Mouse (Mus musculus): ENCODE data around the gene Nrxn1. TPM values are rescaled to one million over a fixed set of nuclear protein-coding genes. Genes with fewer than 3 reads are reported as not detected.

Gene Nrxn1
- polyA plus RNA-seq, 1 experiment from 2014 or later: 41.7 TPM

- no peaks in the 10 kb centered on the region for H3K9me3 ChIP-seq
- H3K4me1 ChIP-seq: no peaks in the 10 kb centered on the region
- no peak overlapping the region for H3K27ac ChIP-seq
- H3K4me3 ChIP-seq (replicated peaks): no peak overlapping the region
- H3K27me3 ChIP-seq: no peaks in the 10 kb centered on the region
- H3K36me3 ChIP-seq (replicated peaks): no peaks in the 10 kb centered on the region
- H3K4me2 ChIP-seq: no peak overlapping the region
- ATAC-seq (ENCODE audit: low FRiP score): no peak
- H3K9ac ChIP-seq: no peak overlapping the region
These were observed 408.7 kb downstream of the Nrxn1 start for GRCm38 (mm10) chr17:90684172-90684571.

- H3K27me3 ChIP-seq: no peaks in the 10 kb centered on the region
- ATAC-seq (ENCODE audit: low FRiP score): no peak
- no peak overlapping the region for H3K4me2 ChIP-seq
- H3K27ac ChIP-seq: no peak overlapping the region
- H3K9me3 ChIP-seq: no peaks in the 10 kb centered on the region
- H3K36me3 ChIP-seq (replicated peaks): no peaks in the 10 kb centered on the region
- H3K9ac ChIP-seq: no peak overlapping the region
- no peaks in the 10 kb centered on the region for H3K4me1 ChIP-seq
- H3K4me3 ChIP-seq (replicated peaks): no peak overlapping the region
- WGBS: 77% methylated on average over 1 of the region's 1 CpGs
These were observed 411.9 kb downstream of the Nrxn1 start for GRCm38 (mm10) chr17:90681019-90681418.

DNA sequence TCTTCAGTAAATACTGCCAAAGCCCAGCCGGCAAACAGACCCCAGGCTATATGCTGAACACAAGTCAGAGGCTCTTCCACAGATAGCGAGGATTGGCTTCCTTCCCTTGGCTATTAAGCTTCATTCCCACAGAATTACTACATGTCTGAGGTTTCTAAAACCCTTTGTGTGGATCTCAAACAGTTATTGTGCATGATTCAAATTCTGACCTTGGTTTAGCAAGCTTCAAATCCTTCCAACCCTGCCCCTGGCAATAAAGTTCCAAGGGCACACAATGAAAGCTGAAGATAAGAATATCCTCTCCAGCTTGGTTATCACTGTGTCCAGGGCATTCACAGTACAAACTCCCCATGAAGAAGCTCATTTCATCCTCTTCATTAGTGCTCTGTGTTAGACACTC, 416.2 kb downstream of the Nrxn1 start:
- ATAC-seq (ENCODE audit: low FRiP score): no peak
- Histone ChIP-seq H3K4me1 (no peaks in the 10 kb centered on the region), H3K9me3 (no peaks in the 10 kb centered on the region), H3K4me2 (no peak overlapping the region), H3K27me3 (no peaks in the 10 kb centered on the region), H3K4me3 (replicated peaks) (no peak overlapping the region), H3K36me3 (replicated peaks) (no peaks in the 10 kb centered on the region), H3K9ac (no peak overlapping the region), H3K27ac (no peak overlapping the region)
- 83% methylated on average over 2 of the region's 2 CpGs for WGBS

- Histone ChIP-seq H3K4me1 (no peaks in the 10 kb centered on the region), H3K4me3 (replicated peaks) (no peak overlapping the region), H3K27ac (no peak overlapping the region), H3K9ac (no peak overlapping the region), H3K27me3 (no peaks in the 10 kb centered on the region), H3K4me2 (no peak overlapping the region), H3K36me3 (replicated peaks) (no peaks in the 10 kb centered on the region), H3K9me3 (no peaks in the 10 kb centered on the region)
- WGBS: 90% methylated on average over 2 of the region's 2 CpGs
- no peak for ATAC-seq (ENCODE audit: low FRiP score)
These were observed 430.6 kb downstream of the Nrxn1 start for GRCm38 (mm10) chr17:90662318-90662717.

- no peaks in the 10 kb centered on the region for H3K27me3 ChIP-seq
- no peak for ATAC-seq (ENCODE audit: low FRiP score)
- no peaks in the 10 kb centered on the region for H3K4me1 ChIP-seq
- 71% methylated on average over 1 of the region's 1 CpGs for WGBS
- H3K27ac ChIP-seq: no peak overlapping the region
- H3K4me2 ChIP-seq: no peak overlapping the region
- H3K9me3 ChIP-seq: no peaks in the 10 kb centered on the region
- no peaks in the 10 kb centered on the region for H3K36me3 ChIP-seq (replicated peaks)
- H3K4me3 ChIP-seq (replicated peaks): no peak overlapping the region
- H3K9ac ChIP-seq: no peak overlapping the region
These were observed 438.4 kb downstream of the Nrxn1 start for GRCm38 (mm10) chr17:90654506-90654905.

- no peak overlapping the region for H3K27ac ChIP-seq
- no peaks in the 10 kb centered on the region for H3K4me1 ChIP-seq
- H3K9me3 ChIP-seq: no peaks in the 10 kb centered on the region
- H3K9ac ChIP-seq: no peak overlapping the region
- no peaks in the 10 kb centered on the region for H3K27me3 ChIP-seq
- no peaks in the 10 kb centered on the region for H3K36me3 ChIP-seq (replicated peaks)
- H3K4me2 ChIP-seq: no peak overlapping the region
- H3K4me3 ChIP-seq (replicated peaks): no peak overlapping the region
- no peak for ATAC-seq (ENCODE audit: low FRiP score)
- 67% methylated on average over 2 of the region's 2 CpGs for WGBS
These were observed 439.5 kb downstream of the Nrxn1 start for GRCm38 (mm10) chr17:90653347-90653746.

DNA sequence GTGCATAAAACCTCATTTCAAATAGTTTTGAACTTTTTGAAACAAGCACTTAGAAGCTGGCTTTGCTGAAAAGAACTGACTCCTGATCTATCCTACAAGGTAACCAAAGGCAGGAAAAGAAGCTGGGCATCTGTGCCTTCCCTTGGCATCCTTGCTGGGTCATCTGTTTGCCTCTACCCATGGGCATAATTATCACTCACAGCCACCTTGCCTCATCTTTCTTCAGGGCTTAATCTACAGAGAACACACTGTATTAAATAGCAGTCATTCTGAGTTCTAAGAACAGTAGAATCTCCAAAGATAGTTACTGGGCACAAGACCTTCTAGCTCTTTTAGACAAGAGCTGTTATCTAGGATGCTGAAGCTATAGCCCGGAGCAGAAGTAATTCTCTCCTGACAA, 442.6 kb downstream of the Nrxn1 start:
- 89% methylated on average over 1 of the region's 1 CpGs for WGBS
- H3K36me3 ChIP-seq (replicated peaks): no peaks in the 10 kb centered on the region
- no peak overlapping the region for H3K9ac ChIP-seq
- no peak overlapping the region for H3K4me3 ChIP-seq (replicated peaks)
- H3K4me1 ChIP-seq: no peaks in the 10 kb centered on the region
- H3K27me3 ChIP-seq: no peaks in the 10 kb centered on the region
- no peaks in the 10 kb centered on the region for H3K9me3 ChIP-seq
- no peak for ATAC-seq (ENCODE audit: low FRiP score)
- no peak overlapping the region for H3K27ac ChIP-seq
- no peak overlapping the region for H3K4me2 ChIP-seq

DNA sequence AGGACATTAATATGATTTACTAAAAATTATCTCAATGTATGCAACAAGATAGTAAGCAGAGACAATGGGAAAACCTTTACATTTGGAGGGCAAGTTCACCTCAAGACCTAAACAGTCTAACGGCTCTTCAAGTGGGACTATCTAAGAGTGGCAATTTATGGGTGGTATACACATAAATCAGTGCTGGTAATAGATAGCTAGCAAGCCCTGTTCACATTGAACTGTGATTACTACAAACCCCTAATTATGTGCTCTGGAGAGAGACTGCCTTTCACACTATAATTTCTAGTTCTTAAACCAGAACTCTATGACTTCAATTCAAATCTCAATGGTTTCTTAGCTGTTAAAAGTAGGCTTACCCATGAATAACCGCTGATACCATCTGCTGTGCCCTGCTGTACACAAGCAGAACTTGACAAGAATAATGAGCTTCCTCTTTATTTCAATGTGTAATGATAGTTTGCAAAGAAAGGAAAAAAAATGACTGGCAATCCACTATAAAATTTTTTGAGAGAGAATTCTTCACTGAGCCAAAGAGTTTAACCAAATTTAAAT, 453.8 kb downstream of the Nrxn1 start:
- H3K4me2 ChIP-seq: no peak overlapping the region
- H3K36me3 ChIP-seq (replicated peaks): no peaks in the 10 kb centered on the region
- ATAC-seq (ENCODE audit: low FRiP score): peak; percentile 63
- H3K9ac ChIP-seq: no peak overlapping the region
- H3K4me1 ChIP-seq: no peaks in the 10 kb centered on the region
- WGBS: 60% methylated on average over 2 of the region's 2 CpGs
- no peaks in the 10 kb centered on the region for H3K27me3 ChIP-seq
- H3K27ac ChIP-seq: no peak overlapping the region
- H3K4me3 ChIP-seq (replicated peaks): no peak overlapping the region
- no peaks in the 10 kb centered on the region for H3K9me3 ChIP-seq

GRCm38 (mm10) chr17:90638183-90638727, 454.6 kb downstream of the Nrxn1 start:
- Histone ChIP-seq H3K36me3 (replicated peaks) (no peaks in the 10 kb centered on the region), H3K4me1 (no peaks in the 10 kb centered on the region), H3K27me3 (no peaks in the 10 kb centered on the region), H3K4me2 (no peak overlapping the region), H3K9me3 (no peaks in the 10 kb centered on the region), H3K9ac (no peak overlapping the region), H3K27ac (no peak overlapping the region), H3K4me3 (replicated peaks) (no peak overlapping the region)
- ATAC-seq (ENCODE audit: low FRiP score): 0 out of 2 replicates have a peak, but pooled peaks have one; percentile 55
- WGBS: 91% methylated on average over 4 of the region's 4 CpGs

- ATAC-seq (ENCODE audit: low FRiP score): no peak
- WGBS: 50% methylated on average over 2 of the region's 2 CpGs
- H3K4me3 ChIP-seq (replicated peaks): no peak overlapping the region
- no peak overlapping the region for H3K4me2 ChIP-seq
- no peak overlapping the region for H3K27ac ChIP-seq
- no peaks in the 10 kb centered on the region for H3K27me3 ChIP-seq
- H3K4me1 ChIP-seq: no peaks in the 10 kb centered on the region
- no peaks in the 10 kb centered on the region for H3K36me3 ChIP-seq (replicated peaks)
- H3K9me3 ChIP-seq: no peaks in the 10 kb centered on the region
- no peak overlapping the region for H3K9ac ChIP-seq
These were observed 461.5 kb downstream of the Nrxn1 start for GRCm38 (mm10) chr17:90631371-90631770.

DNA sequence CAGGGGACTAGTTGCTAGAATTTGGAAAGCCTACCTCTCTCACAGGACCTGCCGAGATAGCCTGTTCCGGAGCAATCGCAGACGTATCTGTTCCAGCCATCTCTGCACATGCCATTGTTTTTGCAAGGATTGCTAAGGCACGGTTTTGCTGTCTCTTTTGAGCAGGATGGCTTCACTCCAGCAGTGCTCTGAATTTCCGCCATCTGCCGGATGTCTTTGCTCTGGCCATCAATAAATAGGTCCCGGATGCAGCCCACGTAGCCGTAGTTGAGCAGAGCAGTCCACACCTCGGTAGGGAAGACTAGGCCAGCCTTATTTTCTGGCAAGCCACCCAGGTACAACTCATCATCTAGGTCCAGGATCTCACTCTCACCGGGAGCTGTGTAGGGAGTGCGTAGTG, 463.0 kb downstream of the Nrxn1 start:
- Histone ChIP-seq H3K4me1 (no peaks in the 10 kb centered on the region), H3K4me3 (replicated peaks) (no peak overlapping the region), H3K9me3 (no peaks in the 10 kb centered on the region), H3K4me2 (no peak overlapping the region), H3K36me3 (replicated peaks) (no peaks in the 10 kb centered on the region), H3K9ac (no peak overlapping the region), H3K27me3 (no peaks in the 10 kb centered on the region), H3K27ac (no peak overlapping the region)
- 82% methylated on average over 13 of the region's 13 CpGs for WGBS
- no peak for ATAC-seq (ENCODE audit: low FRiP score)

- Histone ChIP-seq H3K27me3 (no peaks in the 10 kb centered on the region), H3K9ac (no peak overlapping the region), H3K4me2 (no peak overlapping the region), H3K36me3 (replicated peaks) (no peaks in the 10 kb centered on the region), H3K4me3 (replicated peaks) (no peak overlapping the region), H3K9me3 (no peaks in the 10 kb centered on the region), H3K4me1 (no peaks in the 10 kb centered on the region), H3K27ac (no peak overlapping the region)
- 21% methylated on average over 2 of the region's 2 CpGs for WGBS
- peak; percentile 76 for ATAC-seq (ENCODE audit: low FRiP score)
These were observed 464.4 kb downstream of the Nrxn1 start for GRCm38 (mm10) chr17:90628469-90628868.

DNA sequence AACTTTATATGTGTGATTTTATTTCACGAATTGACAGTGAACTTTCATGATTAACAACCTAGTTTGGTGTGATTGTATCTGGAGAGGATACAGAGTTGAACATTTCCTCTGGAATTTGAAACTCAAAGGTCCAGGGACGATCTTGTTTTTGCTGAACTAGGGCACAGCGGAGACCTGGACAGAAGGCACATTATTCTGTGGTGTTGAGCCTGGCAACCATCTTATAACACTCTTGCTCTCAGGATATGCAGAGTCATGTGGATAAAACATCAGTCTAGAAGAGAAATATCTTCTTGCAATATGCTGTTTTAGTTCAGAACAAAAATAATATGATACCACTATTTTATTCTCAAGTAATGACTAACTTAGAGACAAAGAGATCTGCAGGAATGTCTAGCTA, 464.9 kb downstream of the Nrxn1 start:
- no peak for ATAC-seq (ENCODE audit: low FRiP score)

More for the DNA sequence above, 464.9 kb downstream of the Nrxn1 start:
- H3K4me3 ChIP-seq (replicated peaks): no peak overlapping the region
- H3K36me3 ChIP-seq (replicated peaks): no peaks in the 10 kb centered on the region
- no peak overlapping the region for H3K9ac ChIP-seq
- no peaks in the 10 kb centered on the region for H3K9me3 ChIP-seq
- 81% methylated on average over 3 of the region's 3 CpGs for WGBS
- no peaks in the 10 kb centered on the region for H3K4me1 ChIP-seq
- H3K27me3 ChIP-seq: no peaks in the 10 kb centered on the region
- H3K27ac ChIP-seq: no peak overlapping the region
- H3K4me2 ChIP-seq: no peak overlapping the region

Data from forebrain, embryonic 12.5 days (tissue).